Mouse (Mus musculus) kidney, postnatal 0 days (tissue): ENCODE measurements around the gene Slc12a4. TPM values are rescaled to one million over a fixed set of nuclear protein-coding genes. Genes with fewer than 3 reads are reported as not detected.

ENCODE experiments used
- ATAC-seq: fragments of 200-750 bp; cut with Nextera tagmentation; replicated peaks from 2 replicates; pipeline ENCODE4 v1.8.0; 2017; ENCODE audit warnings: low read depth, moderate number of reproducible peaks, moderate TSS enrichment, moderate library complexity; ENCODE audit not compliant: low FRiP score
- DNase-seq: peaks from one replicate; pipeline ENCODE4 v3.0.0-alpha.2; 2016; ENCODE audit warnings: low spot score
- H3K27ac ChIP-seq: fragments of 300-500 bp; sonication (generic); 2 replicates; pipeline ENCODE4 v1.5.1; 2014; ENCODE audit warnings: mild to moderate bottlenecking
- H3K27me3 ChIP-seq: fragments of 300-500 bp; sonication (generic); 2 replicates; pipeline ENCODE4 v1.6.1; 2014; ENCODE audit warnings: low read length, mixed read lengths; ENCODE audit not compliant: insufficient read depth
- H3K36me3 ChIP-seq: fragments of 300-500 bp; sonication (generic); 2 replicates; pipeline ENCODE4 v1.6.1; 2014; ENCODE audit warnings: low read length, mixed read lengths; ENCODE audit not compliant: insufficient read depth
- H3K4me1 ChIP-seq: fragments of 300-500 bp; sonication (generic); replicated peaks from 2 replicates; pipeline ENCODE4 v1.6.1; 2014; ENCODE audit warnings: antibody characterized with exemption, low read length, mixed read lengths; ENCODE audit not compliant: insufficient read depth
- H3K4me2 ChIP-seq: fragments of 300-500 bp; sonication (generic); 2 replicates; pipeline ENCODE4 v1.6.1; 2014; ENCODE audit warnings: mild to moderate bottlenecking, low read length, moderate library complexity, mixed read lengths
- H3K4me3 ChIP-seq: fragments of 300-500 bp; sonication (generic); replicated peaks from 2 replicates; pipeline ENCODE4 v1.5.1; 2014; ENCODE audit warnings: low read depth, low read length
- H3K9ac ChIP-seq: fragments of 300-500 bp; sonication (generic); 2 replicates; pipeline ENCODE4 v1.6.1; 2014; ENCODE audit warnings: low read depth, low read length
- H3K9me3 ChIP-seq: fragments of 300-500 bp; sonication (generic); replicated peaks from 2 replicates; pipeline ENCODE4 v1.6.1; 2016; ENCODE audit warnings: low read length, inconsistent platforms, mixed read lengths
- CTCF ChIP-seq: IDR thresholded peaks from 2 replicates; pipeline ENCODE4 v1.5.1; 2016; ENCODE audit warnings: antibody characterized with exemption, low read depth, mild to moderate bottlenecking, moderate library complexity
- WGBS: fragments of 180-500 bp; shearing (Covaris S2); extraction: QIAGEN DNeasy Blood & Tissue Kit; methylation state at CpG from one replicate; pipeline ENCODE4 v1.1.7; 2014; 5-methylcytosine and 5-hydroxymethylcytosine counted together
- polyA plus RNA-seq: library from polyadenylated mRNA; unstranded; fragments of >200 nt; fragmentation: Nextera tagmentation; extraction: Ambion mirVana; gene quantifications from 2 replicates; pipeline ENCODE4 v1.2.1, GENCODE M21; 2015

The Slc12a4 gene
- polyA plus RNA-seq, 1 experiment from 2014 or later, result 19.8 TPM

GRCm38 (mm10) chr8:105961536-105961935 is 4.4 kb downstream of the Slc12a4 start:
- TF ChIP-seq CTCF, result no peak
- no peak for ATAC-seq
- 90% methylated on average over 10 of the region's 10 CpGs for WGBS

GRCm38 (mm10) chr8:105961101-105961500 is 4.8 kb downstream of the Slc12a4 start:
- TF ChIP-seq CTCF, result no peak
- Histone ChIP-seq H3K4me1 (peaks cover 12% of the 10 kb centered on the region), H3K27ac (no peak overlapping the region), H3K4me2 (no peak overlapping the region), H3K9ac (no peak overlapping the region), H3K36me3 (0 out of 2 replicates have a peak, but pooled peaks cover 2% of the 10 kb centered on the region), H3K9me3 (no peaks in the 10 kb centered on the region), H3K27me3 (no peaks in the 10 kb centered on the region), H3K4me3 (no peak overlapping the region)
- WGBS, result 79% methylated on average over 14 of the region's 14 CpGs
- DNase-seq (no peak), ATAC-seq (no peak)

More at GRCm38 (mm10) chr8:105961536-105961935, 4.4 kb downstream of the Slc12a4 start:
- H3K4me3 ChIP-seq, result no peak overlapping the region
- no peak overlapping the region for H3K27ac ChIP-seq
- H3K4me2 ChIP-seq, result no peak overlapping the region
- peaks cover 13% of the 10 kb centered on the region for H3K4me1 ChIP-seq
- no peak for DNase-seq
- H3K36me3 ChIP-seq, result 0 out of 2 replicates have a peak, but pooled peaks cover 2% of the 10 kb centered on the region
- H3K9ac ChIP-seq, result no peak overlapping the region
- no peaks in the 10 kb centered on the region for H3K27me3 ChIP-seq
- H3K9me3 ChIP-seq, result no peaks in the 10 kb centered on the region

- Histone ChIP-seq H3K4me2 (no peak overlapping the region), H3K9ac (no peak overlapping the region), H3K36me3 (0 out of 2 replicates have a peak, but pooled peaks cover 8% of the 10 kb centered on the region), H3K27me3 (no peaks in the 10 kb centered on the region), H3K9me3 (no peaks in the 10 kb centered on the region), H3K4me1 (peaks cover under 1% of the 10 kb centered on the region), H3K4me3 (no peak overlapping the region), H3K27ac (no peak overlapping the region)
- DNase-seq (no peak), ATAC-seq (peak; percentile 36)
- 70% methylated on average over 7 of the region's 7 CpGs for WGBS
- no peak for TF ChIP-seq CTCF
Observed at GRCm38 (mm10) chr8:105959350-105959749, 6.5 kb downstream of the Slc12a4 start.

GRCm38 (mm10) chr8:105957813-105958212 is 8.1 kb downstream of the Slc12a4 start:
- H3K4me1 ChIP-seq, result no peaks in the 10 kb centered on the region
- peak; percentile 45; the same call in 1 of the 2 replicates for TF ChIP-seq CTCF
- ATAC-seq (no peak), DNase-seq (peak; percentile 45)
- no peaks in the 10 kb centered on the region for H3K27me3 ChIP-seq
- 0 out of 2 replicates have a peak, but pooled peaks cover 12% of the 10 kb centered on the region for H3K36me3 ChIP-seq
- 57% methylated on average over 3 of the region's 4 CpGs for WGBS
- H3K4me3 ChIP-seq, result no peak overlapping the region
- H3K27ac ChIP-seq, result no peak overlapping the region
- no peaks in the 10 kb centered on the region for H3K9me3 ChIP-seq
- H3K9ac ChIP-seq, result no peak overlapping the region
- no peak overlapping the region for H3K4me2 ChIP-seq

GRCm38 (mm10) chr8:105956556-105956955 is 9.3 kb downstream of the Slc12a4 start:
- Histone ChIP-seq H3K4me3 (no peak overlapping the region), H3K36me3 (0 out of 2 replicates have a peak, but pooled peaks cover 14% of the 10 kb centered on the region), H3K4me1 (no peaks in the 10 kb centered on the region), H3K9me3 (no peaks in the 10 kb centered on the region), H3K27me3 (no peaks in the 10 kb centered on the region), H3K9ac (no peak overlapping the region), H3K27ac (no peak overlapping the region), H3K4me2 (no peak overlapping the region)
- TF ChIP-seq CTCF, result no peak
- no peak for DNase-seq
- no peak for ATAC-seq
- 91% methylated on average over 4 of the region's 4 CpGs for WGBS

- Histone ChIP-seq H3K27me3 (no peaks in the 10 kb centered on the region), H3K4me3 (no peak overlapping the region), H3K36me3 (peaks cover 31% of the 10 kb centered on the region; the same call in 1 of the 2 replicates), H3K9me3 (no peaks in the 10 kb centered on the region), H3K27ac (0 out of 2 replicates have a peak overlapping the region, but pooled peaks have one; percentile 1), H3K4me1 (0 out of 2 replicates have a peak, but pooled peaks cover 4% of the 10 kb centered on the region), H3K4me2 (no peak overlapping the region), H3K9ac (no peak overlapping the region)
- WGBS, result 25% methylated on average over 7 of the region's 7 CpGs
- ATAC-seq (peak; percentile 67), DNase-seq (peak; percentile 44)
- TF ChIP-seq CTCF, result no peak
Observed at GRCm38 (mm10) chr8:105951057-105951659, 14.7 kb downstream of the Slc12a4 start.
